Mouse (Mus musculus): ENCODE results near the gene Ints14. TPM values are rescaled to one million over a fixed set of nuclear protein-coding genes. Genes with fewer than 3 reads are reported as not detected.

Gene Ints14
- polyA plus RNA-seq, 2 experiments: 14.8 to 23.3 TPM

- 46% methylated on average over 11 of the region's 11 CpGs for WGBS (ENCODE audit: insufficient replicate concordance)
- peaks cover 12 to 29% of the 10 kb centered on the region in 2 experiments for H3K4me1 ChIP-seq (replicated peaks; ENCODE audit: control insufficient read depth in 2 of 2, insufficient read depth in 2 of 2, low read length in 1 of 2)
- no peaks in the 10 kb centered on the region for H3K36me3 ChIP-seq (replicated peaks; ENCODE audit: control insufficient read depth, insufficient read depth, low read depth)
- no peak within 1 kb of the TSS for H3K4me3 ChIP-seq (ENCODE audit: insufficient read depth in 1 of 2, low read depth in 2 of 2, low read length in 2 of 2)
- H3K27me3 ChIP-seq (ENCODE audit: control insufficient read depth, insufficient read depth, low read length): no peaks in the 10 kb centered on the region; the same call in 1 of the 2 replicates
- no peak within 1 kb of the TSS for H3K9ac ChIP-seq (replicated peaks)
- no peak within 1 kb of the TSS for H3K4me2 ChIP-seq (ENCODE audit: low read depth)
- no peaks in the 10 kb centered on the region for H3K9me3 ChIP-seq (ENCODE audit: control insufficient read depth, low read length)
- H3K27ac ChIP-seq: no peak within 1 kb of the TSS
- TF ChIP-seq CTCF (IDR thresholded peaks at IDR 0.05; ENCODE audit: low read depth) (no peak), EP300 (IDR thresholded peaks at IDR 0.05; ENCODE audit: low read depth) (no peak)
- no peak for ATAC-seq (ENCODE audit: insufficient read depth)
- DNase-seq (ENCODE audit: low read depth in 3 of 3, low spot score in 3 of 3): no peak
Measured at GRCm38 (mm10) chr9:64951161-64951657, 9.5 kb upstream of the Ints14 start, which contains the start of gene Slc24a1. TSS of gene Slc24a1 (minus strand) at chr9:64951607.

GRCm38 (mm10) chr9:64952055-64952454, 8.7 kb upstream of the Ints14 start:
- Histone ChIP-seq H3K9ac (replicated peaks) (no peak overlapping the region), H3K27me3 (ENCODE audit: control insufficient read depth, insufficient read depth, low read length) (no peaks in the 10 kb centered on the region; the same call in 1 of the 2 replicates), H3K4me2 (ENCODE audit: low read depth) (no peak overlapping the region), H3K36me3 (replicated peaks; ENCODE audit: control insufficient read depth, insufficient read depth, low read depth) (no peaks in the 10 kb centered on the region), H3K4me3 (ENCODE audit: insufficient read depth in 1 of 2, low read depth in 2 of 2, low read length in 2 of 2) (no peak overlapping the region), H3K27ac (no peak overlapping the region), H3K4me1 (replicated peaks; ENCODE audit: control insufficient read depth in 2 of 2, insufficient read depth in 2 of 2, low read length in 1 of 2) (peaks cover 16 to 34% of the 10 kb centered on the region in 2 experiments), H3K9me3 (ENCODE audit: control insufficient read depth, low read length) (no peaks in the 10 kb centered on the region)
- TF ChIP-seq EP300 (IDR thresholded peaks at IDR 0.05; ENCODE audit: low read depth): no peak
- no peak for TF ChIP-seq CTCF (IDR thresholded peaks at IDR 0.05; ENCODE audit: low read depth)
- DNase-seq (ENCODE audit: low read depth in 3 of 3, low spot score in 3 of 3): no peak
- ATAC-seq (ENCODE audit: insufficient read depth): no peak
- WGBS (ENCODE audit: insufficient replicate concordance): 25% methylated on average over 5 of the region's 5 CpGs

- DNase-seq (ENCODE audit: low read depth in 3 of 3, low spot score in 3 of 3): no peak
- no peak overlapping the region for H3K27ac ChIP-seq
- H3K9ac ChIP-seq (replicated peaks): no peak overlapping the region
Measured at GRCm38 (mm10) chr9:64953190-64953589, 7.5 kb upstream of the Ints14 start.

GRCm38 (mm10) chr9:64956337-64956736, 4.4 kb upstream of the Ints14 start:
- peak overlapping the region; percentile 31 to 37 for H3K4me3 ChIP-seq (ENCODE audit: insufficient read depth in 1 of 2, low read depth in 2 of 2, low read length in 2 of 2)
- no peaks in the 10 kb centered on the region for H3K9me3 ChIP-seq (ENCODE audit: control insufficient read depth, low read length)
- no peaks in the 10 kb centered on the region for H3K36me3 ChIP-seq (replicated peaks; ENCODE audit: control insufficient read depth, insufficient read depth, low read depth)
- no peaks in the 10 kb centered on the region for H3K27me3 ChIP-seq (ENCODE audit: control insufficient read depth, insufficient read depth, low read length)
- peak overlapping the region; percentile 66 for H3K4me2 ChIP-seq (ENCODE audit: low read depth)
- TF ChIP-seq EP300 (IDR thresholded peaks at IDR 0.05; ENCODE audit: low read depth) (no peak), CTCF (IDR thresholded peaks at IDR 0.05; ENCODE audit: low read depth) (no peak)
- peaks cover 17 to 34% of the 10 kb centered on the region in 2 experiments for H3K4me1 ChIP-seq (replicated peaks; ENCODE audit: control insufficient read depth in 2 of 2, insufficient read depth in 2 of 2, low read length in 1 of 2)
- 6% methylated on average over 12 of the region's 12 CpGs for WGBS (ENCODE audit: insufficient replicate concordance)
- H3K9ac ChIP-seq (replicated peaks): peak overlapping the region; percentile 53
- ATAC-seq (ENCODE audit: insufficient read depth) (no peak), DNase-seq (ENCODE audit: low read depth in 3 of 3, low spot score in 3 of 3) (peak in 1 of 3 experiments; percentile 55)
- H3K27ac ChIP-seq: peak overlapping the region; percentile 35

More at GRCm38 (mm10) chr9:64953190-64953589, 7.5 kb upstream of the Ints14 start:
- Histone ChIP-seq H3K27me3 (ENCODE audit: control insufficient read depth, insufficient read depth, low read length) (no peaks in the 10 kb centered on the region), H3K4me3 (ENCODE audit: insufficient read depth in 1 of 2, low read depth in 2 of 2, low read length in 2 of 2) (no peak overlapping the region), H3K9me3 (ENCODE audit: control insufficient read depth, low read length) (no peaks in the 10 kb centered on the region), H3K4me1 (replicated peaks; ENCODE audit: control insufficient read depth in 2 of 2, insufficient read depth in 2 of 2, low read length in 1 of 2) (peaks cover 16 to 31% of the 10 kb centered on the region in 2 experiments), H3K36me3 (replicated peaks; ENCODE audit: control insufficient read depth, insufficient read depth, low read depth) (no peaks in the 10 kb centered on the region), H3K4me2 (ENCODE audit: low read depth) (0 out of 2 replicates have a peak overlapping the region, but pooled peaks have one; percentile 23)
- TF ChIP-seq CTCF (IDR thresholded peaks at IDR 0.05; ENCODE audit: low read depth) (no peak), EP300 (IDR thresholded peaks at IDR 0.05; ENCODE audit: low read depth) (peak; percentile 62)
- 12% methylated on average over 7 of the region's 7 CpGs for WGBS (ENCODE audit: insufficient replicate concordance)
- peak; percentile 84 for ATAC-seq (ENCODE audit: insufficient read depth)

- WGBS (ENCODE audit: insufficient replicate concordance): 76% methylated on average over 3 of the region's 3 CpGs
- TF ChIP-seq CTCF (IDR thresholded peaks at IDR 0.05; ENCODE audit: low read depth) (no peak), EP300 (IDR thresholded peaks at IDR 0.05; ENCODE audit: low read depth) (no peak)
- Histone ChIP-seq H3K4me1 (replicated peaks; ENCODE audit: control insufficient read depth in 2 of 2, insufficient read depth in 2 of 2, low read length in 1 of 2) (peaks cover 22 to 36% of the 10 kb centered on the region in 2 experiments), H3K4me2 (ENCODE audit: low read depth) (no peak overlapping the region), H3K4me3 (ENCODE audit: insufficient read depth in 1 of 2, low read depth in 2 of 2, low read length in 2 of 2) (no peak overlapping the region), H3K36me3 (replicated peaks; ENCODE audit: control insufficient read depth, insufficient read depth, low read depth) (no peaks in the 10 kb centered on the region), H3K9ac (replicated peaks) (no peak overlapping the region), H3K27me3 (ENCODE audit: control insufficient read depth, insufficient read depth, low read length) (no peaks in the 10 kb centered on the region), H3K9me3 (ENCODE audit: control insufficient read depth, low read length) (no peaks in the 10 kb centered on the region), H3K27ac (no peak overlapping the region)
- no peak for DNase-seq (ENCODE audit: low read depth in 3 of 3, low spot score in 3 of 3)
- no peak for ATAC-seq (ENCODE audit: insufficient read depth)
Measured at GRCm38 (mm10) chr9:64957276-64957675, 3.4 kb upstream of the Ints14 start.
